Mouse (Mus musculus) erythroblast, embryonic 14.5 days (primary cell): ENCODE measurements around the gene Cwc27. TPM values are rescaled to one million over a fixed set of nuclear protein-coding genes. Genes with fewer than 3 reads are reported as not detected.

Experiments used
- H3K27me3 ChIP-seq: 2 replicates; pipeline ENCODE4 v1.6.1; 2012; ENCODE audit warnings: inconsistent platforms; ENCODE audit not compliant: control insufficient read depth
- H3K36me3 ChIP-seq: 2 replicates; pipeline ENCODE4 v1.6.1; 2012; ENCODE audit warnings: mild to moderate bottlenecking, inconsistent platforms; ENCODE audit not compliant: control insufficient read depth
- H3K4me1 ChIP-seq: 2 replicates; pipeline ENCODE4 v1.6.1; 2012; ENCODE audit warnings: inconsistent platforms; ENCODE audit not compliant: control insufficient read depth
- H3K4me3 ChIP-seq: replicated peaks from 2 replicates; pipeline ENCODE3; 2012; ENCODE audit warnings: moderate library complexity, mild to moderate bottlenecking, inconsistent platforms
- H3K9me3 ChIP-seq: 2 replicates; pipeline ENCODE4 v1.6.1; 2012; ENCODE audit warnings: low read length, inconsistent platforms, mixed read lengths; ENCODE audit not compliant: control insufficient read depth
- GATA1 ChIP-seq: IDR thresholded peaks from 2 replicates; pipeline ENCODE4 v1.6.1; 2012; ENCODE audit warnings: low read length, inconsistent platforms, mixed read lengths
- TAL1 ChIP-seq: IDR thresholded peaks from 3 replicates; pipeline ENCODE4 v1.6.1; 2012; ENCODE audit warnings: low read length, inconsistent platforms, mixed read lengths
- polyA plus RNA-seq: library from polyadenylated mRNA; stranded (reverse); fragments of >175 nt; gene quantifications from 2 replicates; pipeline ENCODE4 v1.2.3, GENCODE M21; 2012

The Cwc27 gene
- polyA plus RNA-seq, 1 experiment = 0.13 TPM

- Histone ChIP-seq H3K27me3 (no peaks in the 10 kb centered on the region), H3K36me3 (no peaks in the 10 kb centered on the region), H3K4me1 (no peaks in the 10 kb centered on the region), H3K9me3 (no peaks in the 10 kb centered on the region), H3K4me3 (no peak overlapping the region)
- TF ChIP-seq TAL1 (no peak), GATA1 (no peak)
Measured at GRCm38 (mm10) chr13:104729261-104730046, 87.5 kb downstream of the Cwc27 start.

GRCm38 (mm10) chr13:104727681-104728080, 89.3 kb downstream of the Cwc27 start:
- TF ChIP-seq GATA1 (no peak), TAL1 (no peak)
- Histone ChIP-seq H3K36me3 (no peaks in the 10 kb centered on the region), H3K4me1 (no peaks in the 10 kb centered on the region), H3K4me3 (no peak overlapping the region), H3K27me3 (no peaks in the 10 kb centered on the region), H3K9me3 (no peaks in the 10 kb centered on the region)

GRCm38 (mm10) chr13:104720133-104720532, 96.8 kb downstream of the Cwc27 start:
- Histone ChIP-seq H3K36me3 (peaks cover 3% of the 10 kb centered on the region), H3K4me3 (no peak overlapping the region), H3K9me3 (no peaks in the 10 kb centered on the region), H3K4me1 (no peaks in the 10 kb centered on the region), H3K27me3 (no peaks in the 10 kb centered on the region)
- TF ChIP-seq GATA1 = no peak
- no peak for TF ChIP-seq TAL1

GRCm38 (mm10) chr13:104694612-104695355, 122.2 kb downstream of the Cwc27 start:
- TF ChIP-seq TAL1 (no peak), GATA1 (no peak)
- Histone ChIP-seq H3K27me3 (no peaks in the 10 kb centered on the region), H3K4me3 (no peak overlapping the region), H3K36me3 (no peaks in the 10 kb centered on the region), H3K9me3 (no peaks in the 10 kb centered on the region), H3K4me1 (no peaks in the 10 kb centered on the region; the same call in 1 of the 2 replicates)

GRCm38 (mm10) chr13:104692710-104693109, 124.2 kb downstream of the Cwc27 start:
- H3K4me3 ChIP-seq = no peak overlapping the region
- H3K27me3 ChIP-seq = no peaks in the 10 kb centered on the region
- H3K4me1 ChIP-seq = no peaks in the 10 kb centered on the region; the same call in 1 of the 2 replicates
- H3K36me3 ChIP-seq = no peaks in the 10 kb centered on the region
- no peaks in the 10 kb centered on the region for H3K9me3 ChIP-seq
- TF ChIP-seq GATA1 = no peak
- no peak for TF ChIP-seq TAL1

GRCm38 (mm10) chr13:104685537-104685936, 131.4 kb downstream of the Cwc27 start:
- TF ChIP-seq GATA1 = no peak
- no peak overlapping the region for H3K4me3 ChIP-seq
- no peaks in the 10 kb centered on the region for H3K27me3 ChIP-seq
- no peaks in the 10 kb centered on the region for H3K9me3 ChIP-seq
- peaks cover 23% of the 10 kb centered on the region for H3K4me1 ChIP-seq
- no peaks in the 10 kb centered on the region for H3K36me3 ChIP-seq

GRCm38 (mm10) chr13:104684361-104685011, 132.5 kb downstream of the Cwc27 start:
- H3K4me3 ChIP-seq = no peak overlapping the region
- H3K9me3 ChIP-seq = no peaks in the 10 kb centered on the region
- TF ChIP-seq TAL1 (no peak), GATA1 (no peak)
- no peaks in the 10 kb centered on the region for H3K27me3 ChIP-seq
- H3K36me3 ChIP-seq = no peaks in the 10 kb centered on the region
- H3K4me1 ChIP-seq = peaks cover 23% of the 10 kb centered on the region

GRCm38 (mm10) chr13:104681212-104681611, 135.7 kb downstream of the Cwc27 start:
- H3K27me3 ChIP-seq = no peaks in the 10 kb centered on the region
- peaks cover 16% of the 10 kb centered on the region for H3K4me1 ChIP-seq
- no peaks in the 10 kb centered on the region; the same call in 1 of the 2 replicates for H3K36me3 ChIP-seq
- peaks cover 2% of the 10 kb centered on the region; the same call in 1 of the 2 replicates for H3K9me3 ChIP-seq
- no peak for TF ChIP-seq TAL1
- TF ChIP-seq GATA1 = no peak
- H3K4me3 ChIP-seq = no peak overlapping the region

- H3K4me1 ChIP-seq = no peaks in the 10 kb centered on the region
- TF ChIP-seq GATA1 (no peak), TAL1 (no peak)
- no peaks in the 10 kb centered on the region for H3K27me3 ChIP-seq
- H3K9me3 ChIP-seq = no peaks in the 10 kb centered on the region
- peaks cover 8% of the 10 kb centered on the region for H3K36me3 ChIP-seq
- no peak overlapping the region for H3K4me3 ChIP-seq
Measured at GRCm38 (mm10) chr13:104661188-104661587, 155.8 kb downstream of the Cwc27 start.
